Mouse (Mus musculus) small intestine, adult 2 months (tissue): ENCODE data around the gene Trp73.

Experiments used
- CTCF ChIP-seq: fragments of 200-500 bp; IDR thresholded peaks from 2 replicates; pipeline ENCODE4 v1.5.1; 2012; ENCODE audit warnings: low read depth, mild to moderate bottlenecking, control low read depth, inconsistent platforms, low read length, moderate library complexity, mixed read lengths; ENCODE audit not compliant: insufficient replicate concordance, insufficient read length; ENCODE audit errors: extremely low read depth
- POLR2A ChIP-seq: fragments of 200-500 bp; IDR thresholded peaks from 2 replicates; pipeline ENCODE4 v1.6.1; 2012; ENCODE audit warnings: low read depth, mild to moderate bottlenecking, control low read depth, inconsistent platforms, low read length, moderate library complexity

DNA sequence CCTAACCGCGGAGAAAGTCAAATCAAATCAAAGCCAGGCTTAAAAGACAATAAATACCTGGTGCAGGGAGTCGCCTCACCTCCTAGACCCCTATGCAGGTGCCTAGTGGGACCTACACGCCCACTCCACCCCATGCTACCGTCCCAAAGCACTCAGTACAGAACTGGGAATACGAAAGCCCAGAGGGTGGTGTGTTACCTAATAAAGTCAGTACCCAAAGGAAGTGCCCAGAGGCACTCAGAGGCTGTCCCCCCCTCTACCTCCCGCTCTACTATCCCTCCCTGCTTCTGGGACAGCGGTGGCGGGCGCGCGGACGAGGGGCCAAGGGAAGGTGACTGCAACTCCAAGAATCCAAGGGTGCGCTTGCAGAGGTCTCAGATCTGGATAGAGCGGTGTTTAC lies 30.0 kb upstream of the Trp73 start:
- no peak for TF ChIP-seq CTCF
- no peak for TF ChIP-seq POLR2A
